Comparison of ENCODE assay signal across 13 mouse cellular contexts in genomic region chr17:87173966-87174365, GRCm38 (mm10).
DNase-seq lines count a peak whose midpoint lies in the region; ATAC-seq and TF ChIP-seq lines count a peak whose summit lies in the region.
"Had no signal": no experiment of that assay in that cellular context is flagged by ENCODE, and none has a peak within 500 bp of the region (broad histone marks: within the 10 kb centered on the region; RNA-seq: fewer than 3 reads in every experiment).

No protein-coding gene starts in this region.

- peaks cover 37% of the 10 kb centered on the region for H3K4me1 ChIP-seq in embryonic facial prominence, embryonic 13.5 days
- peaks cover 12% of the 10 kb centered on the region for H3K4me1 ChIP-seq in embryonic facial prominence, embryonic 10.5 days
- H3K4me1 ChIP-seq in kidney, embryonic 15.5 days, result peaks cover 40% of the 10 kb centered on the region
- peaks cover 16% of the 10 kb centered on the region for H3K4me1 ChIP-seq in stomach, embryonic 15.5 days
- peaks cover 8% of the 10 kb centered on the region; the same call in 1 of the 2 replicates for H3K4me1 ChIP-seq in stomach, postnatal 0 days (replicated peaks; ENCODE audit: control insufficient read depth, insufficient read depth)
- peaks cover 4% of the 10 kb centered on the region; the same call in 1 of the 2 replicates for H3K4me1 ChIP-seq in midbrain, embryonic 14.5 days (ENCODE audit: control insufficient read depth, insufficient read depth, low read length)

- H3K4me3 ChIP-seq in embryonic facial prominence, embryonic 13.5 days, result no peak overlapping the region
- H3K4me3 ChIP-seq in embryonic facial prominence, embryonic 10.5 days, result no peak overlapping the region
- H3K4me3 ChIP-seq in kidney, embryonic 15.5 days (replicated peaks), result no peak overlapping the region
- no peak overlapping the region for H3K4me3 ChIP-seq in stomach, embryonic 15.5 days (replicated peaks)
- no peak overlapping the region for H3K4me3 ChIP-seq in stomach, postnatal 0 days (ENCODE audit: low read depth, low read length)
- no peak overlapping the region for H3K4me3 ChIP-seq in midbrain, embryonic 14.5 days (replicated peaks; ENCODE audit: low read depth, low read length)
- H3K4me3 ChIP-seq: forebrain, embryonic 10.5 days had no signal

- DNase-seq in embryonic facial prominence, embryonic 10.5 days (ENCODE audit: low spot score), result no peak
- DNase-seq in kidney, postnatal 4 days, result no peak
- DNase-seq in stomach, postnatal 0 days (ENCODE audit: low spot score), result no peak
- no peak for DNase-seq in midbrain, embryonic 14.5 days
- DNase-seq: cerebellum, adult 9-11 months; embryo, embryonic 11 days; thymus, postnatal 25 days had no signal

- WGBS in embryonic facial prominence, embryonic 13.5 days, result 58% methylated on average over 2 of the region's 2 CpGs
- 81% methylated on average over 2 of the region's 2 CpGs for WGBS in embryonic facial prominence, embryonic 10.5 days
- 66% methylated on average over 2 of the region's 2 CpGs for WGBS in kidney, embryonic 15.5 days
- 61% methylated on average over 2 of the region's 2 CpGs for WGBS in stomach, embryonic 15.5 days
- WGBS in stomach, postnatal 0 days, result 52% methylated on average over 2 of the region's 2 CpGs
- 94% methylated on average over 2 of the region's 2 CpGs for whole genome bisulfite sequencing in midbrain, embryonic 14.5 days

- H3K9ac ChIP-seq in embryonic facial prominence, embryonic 13.5 days, result no peak overlapping the region
- H3K9ac ChIP-seq in kidney, embryonic 15.5 days, result no peak overlapping the region
- H3K9ac ChIP-seq in stomach, embryonic 15.5 days, result no peak overlapping the region
- H3K9ac ChIP-seq in stomach, postnatal 0 days (ENCODE audit: low read length), result no peak overlapping the region
- no peak overlapping the region for H3K9ac ChIP-seq in midbrain, embryonic 14.5 days (replicated peaks; ENCODE audit: low read length)

- no peak for TF ChIP-seq CTCF in stomach, postnatal 0 days (IDR thresholded peaks at IDR 0.05; ENCODE audit: low read depth)

- no peaks in the 10 kb centered on the region for H3K27me3 ChIP-seq in embryonic facial prominence, embryonic 13.5 days
- no peaks in the 10 kb centered on the region for H3K27me3 ChIP-seq in embryonic facial prominence, embryonic 10.5 days (replicated peaks; ENCODE audit: low read depth, poor library complexity, severe bottlenecking)
- H3K27me3 ChIP-seq in kidney, embryonic 15.5 days, result no peaks in the 10 kb centered on the region
- no peaks in the 10 kb centered on the region for H3K27me3 ChIP-seq in stomach, embryonic 15.5 days (replicated peaks)
- no peaks in the 10 kb centered on the region for H3K27me3 ChIP-seq in stomach, postnatal 0 days (ENCODE audit: control insufficient read depth, insufficient read depth, low read length)
- H3K27me3 ChIP-seq in midbrain, embryonic 14.5 days (ENCODE audit: control insufficient read depth, insufficient read depth, low read length), result no peaks in the 10 kb centered on the region

- H3K9me3 ChIP-seq in embryonic facial prominence, embryonic 13.5 days, result peaks cover 10% of the 10 kb centered on the region
- peaks cover 14% of the 10 kb centered on the region; the same call in 1 of the 2 replicates for H3K9me3 ChIP-seq in embryonic facial prominence, embryonic 10.5 days
- peaks cover 7% of the 10 kb centered on the region for H3K9me3 ChIP-seq in kidney, embryonic 15.5 days (replicated peaks)
- no peaks in the 10 kb centered on the region for H3K9me3 ChIP-seq in stomach, embryonic 15.5 days
- H3K9me3 ChIP-seq in stomach, postnatal 0 days (ENCODE audit: control insufficient read depth, low read length), result 0 out of 2 replicates have a peak, but pooled peaks cover 4% of the 10 kb centered on the region
- peaks cover 7% of the 10 kb centered on the region for H3K9me3 ChIP-seq in midbrain, embryonic 14.5 days (ENCODE audit: control insufficient read depth, low read length)

- no peak overlapping the region for H3K4me2 ChIP-seq in embryonic facial prominence, embryonic 13.5 days
- no peak overlapping the region for H3K4me2 ChIP-seq in kidney, embryonic 15.5 days
- no peak overlapping the region for H3K4me2 ChIP-seq in stomach, embryonic 15.5 days
- no peak overlapping the region for H3K4me2 ChIP-seq in stomach, postnatal 0 days (replicated peaks; ENCODE audit: low read depth)
- H3K4me2 ChIP-seq in midbrain, embryonic 14.5 days (ENCODE audit: low read length), result no peak overlapping the region

- H3K27ac ChIP-seq in embryonic facial prominence, embryonic 13.5 days, result 0 out of 2 replicates have a peak overlapping the region, but pooled peaks have one; percentile 33
- no peak overlapping the region for H3K27ac ChIP-seq in embryonic facial prominence, embryonic 10.5 days (replicated peaks)
- peak overlapping the region; percentile 75 for H3K27ac ChIP-seq in kidney, embryonic 15.5 days
- H3K27ac ChIP-seq in stomach, embryonic 15.5 days, result peak overlapping the region; percentile 36; the same call in 1 of the 2 replicates
- no peak overlapping the region for H3K27ac ChIP-seq in stomach, postnatal 0 days (replicated peaks)
- H3K27ac ChIP-seq in midbrain, embryonic 14.5 days (replicated peaks; ENCODE audit: low read depth, low read length), result no peak overlapping the region
- H3K27ac ChIP-seq: forebrain, embryonic 10.5 days; hindbrain, postnatal 0 days had no signal

- no peak for ATAC-seq in embryonic facial prominence, embryonic 13.5 days (ENCODE audit: insufficient number of reproducible peaks, insufficient read depth, low FRiP score, low TSS enrichment, low read depth)
- no peak for ATAC-seq in kidney, embryonic 15.5 days (replicated peaks; ENCODE audit: low FRiP score)
- ATAC-seq in stomach, embryonic 15.5 days (ENCODE audit: insufficient read depth, low FRiP score, low read depth), result no peak
- no peak for ATAC-seq in stomach, postnatal 0 days (ENCODE audit: low FRiP score, low TSS enrichment)
- ATAC-seq in midbrain, embryonic 14.5 days (ENCODE audit: low FRiP score, low TSS enrichment), result no peak
- ATAC-seq in erythroblast, adult 5-6 weeks (replicated peaks; ENCODE audit: low FRiP score, poor library complexity, severe bottlenecking), result no peak
- ATAC-seq: hindbrain, postnatal 0 days had no signal

- TF ChIP-seq EP300 in stomach, postnatal 0 days (optimal IDR thresholded peaks at IDR 0.05), result no peak

- H3K36me3 ChIP-seq in embryonic facial prominence, embryonic 13.5 days, result peaks cover 3% of the 10 kb centered on the region; the same call in 1 of the 2 replicates
- H3K36me3 ChIP-seq in embryonic facial prominence, embryonic 10.5 days (replicated peaks), result no peaks in the 10 kb centered on the region
- no peaks in the 10 kb centered on the region for H3K36me3 ChIP-seq in kidney, embryonic 15.5 days
- no peaks in the 10 kb centered on the region for H3K36me3 ChIP-seq in stomach, embryonic 15.5 days
- H3K36me3 ChIP-seq in stomach, postnatal 0 days (ENCODE audit: control insufficient read depth, insufficient read depth, low read length), result no peaks in the 10 kb centered on the region
- H3K36me3 ChIP-seq in midbrain, embryonic 14.5 days (ENCODE audit: control insufficient read depth, insufficient read depth, low read length), result no peaks in the 10 kb centered on the region
- H3K36me3 ChIP-seq: forebrain, embryonic 10.5 days had no signal

Comparison
In these comparisons a context has a peak if more than half of its experiments do, and no peak if none do; other contexts are left out.
1. H3K27ac ChIP-seq: peak in embryonic facial prominence, embryonic 13.5 days (single experiment), kidney, embryonic 15.5 days (single experiment) and stomach, embryonic 15.5 days (single experiment); none in embryonic facial prominence, embryonic 10.5 days (single experiment), stomach, postnatal 0 days (single experiment) and midbrain, embryonic 14.5 days (single experiment).